Mouse (Mus musculus) heart, adult 10 weeks (tissue): ENCODE results near the gene Tmem170b. TPM values are rescaled to one million over a fixed set of nuclear protein-coding genes. Genes with fewer than 3 reads are reported as not detected.

Source experiments
- polyA plus RNA-seq: library from polyadenylated mRNA; stranded (reverse); fragments of 350-450 nt; fragmentation: Illumina TruSeq; extraction: RNeasy Lipid Tissue Mini Kit (QIAGEN cat#74804); gene quantifications from one replicate; pipeline ENCODE4 v1.2.3, GENCODE M21; 2014; ENCODE audit warnings: low read depth, low replicate concordance

The Tmem170b gene
- 8.4 TPM for polyA plus RNA-seq

GRCm38 (mm10) chr13:41605099-41606010, at the start of gene Tmem170b:
Gene Tmem170b, plus strand, starts transcription at chr13:41605907.

Other genes with a start within 250 kb of the Tmem170b start
- gene Nedd9, start 118.5 kb upstream of the Tmem170b start, polyA plus RNA-seq: 16.7 TPM
- gene Adtrp, start 241.8 kb downstream of the Tmem170b start, polyA plus RNA-seq: 4.4 TPM